Mouse (Mus musculus) left cerebral cortex, postnatal 10 days (tissue): Measurements from ENCODE around the gene Fbxo9. TPM values are rescaled to one million over a fixed set of nuclear protein-coding genes. Genes with fewer than 3 reads are reported as not detected.
"Not testable (repeated sequence)": the region's sequence is repeated elsewhere in the genome, so short reads cannot be mapped to it uniquely, and the experiment has no call there.

Experiments
- DNase-seq, 2 experiments: peaks; one replicate each; pipeline ENCODE4 v3.0.0; 2021 to 2022; ENCODE audit warnings: low spot score in 2 of 2, mixed read lengths in 1 of 2; ENCODE audit errors: extremely low spot score in 1 of 2
- intact Hi-C: fragments of 180-260 bp; cut with DNase I; formaldehyde crosslinking; loops from one replicate; pipeline ENCODE4 v1.15.1; 2025
- total RNA-seq, 2 experiments: library from RNA; stranded (reverse); gene quantifications; 2 replicates each; pipeline ENCODE4 v1.2.3; 2021

Fbxo9 gene
- total RNA-seq, 2 experiments from 2014 or later = 116 to 120 TPM

- no peak for DNase-seq
- intact Hi-C loops = no loop called here
Measured at GRCm38 (mm10) chr9:78084341-78084740, 24.5 kb downstream of the Fbxo9 start.

GRCm38 (mm10) chr9:78081835-78082234 lies 27.0 kb downstream of the Fbxo9 start:
- intact Hi-C loops = no loop called here

GRCm38 (mm10) chr9:78078240-78078639 lies 30.6 kb downstream of the Fbxo9 start:
- intact Hi-C loops = no loop called here
- no peak for DNase-seq

More at GRCm38 (mm10) chr9:78081835-78082234, 27.0 kb downstream of the Fbxo9 start:
- DNase-seq = no peak

DNA sequence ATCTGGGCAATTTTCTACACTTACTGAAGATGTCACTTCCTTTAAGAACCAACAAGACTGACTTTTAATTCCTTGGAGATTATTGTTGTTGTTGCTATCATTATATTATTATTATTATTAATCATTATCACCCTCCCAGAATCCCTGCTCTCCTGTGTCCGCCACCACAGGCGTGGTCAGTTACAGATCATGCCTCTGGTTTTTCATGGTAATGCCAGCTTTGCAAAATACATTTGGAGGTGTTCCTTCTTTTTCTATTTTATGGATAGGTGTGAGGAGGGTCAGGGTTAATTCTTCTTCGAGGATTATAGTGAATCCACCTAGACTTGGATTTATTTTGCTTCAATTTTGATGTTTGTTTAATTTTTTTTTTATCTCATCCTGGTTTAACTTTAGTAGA lies 33.6 kb downstream of the Fbxo9 start:
- DNase-seq = no peak
- intact Hi-C loops = no loop called here

GRCm38 (mm10) chr9:78073713-78074340 lies 35.0 kb downstream of the Fbxo9 start:
- DNase-seq = no peak
- intact Hi-C loops = no loop called here

DNA sequence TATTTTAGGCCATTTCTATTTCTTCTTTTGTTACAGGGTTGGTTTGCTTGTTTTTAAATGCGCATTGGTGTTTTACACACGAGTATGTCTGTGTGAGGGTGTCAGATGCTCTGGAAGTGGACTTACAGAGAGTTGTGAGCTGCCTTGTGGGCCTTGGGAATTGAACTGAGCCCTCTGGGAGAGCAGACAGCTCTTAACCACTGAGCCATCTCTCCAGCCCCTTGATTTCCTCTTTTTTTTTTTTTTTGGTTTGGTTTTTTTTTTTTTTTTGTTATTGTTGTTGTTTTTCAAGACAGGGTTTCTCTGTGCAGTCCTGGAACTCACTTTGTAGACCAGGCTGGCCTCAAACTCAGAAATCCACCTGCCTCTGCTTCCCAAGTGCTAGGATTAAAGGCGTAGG lies 35.6 kb downstream of the Fbxo9 start:
- DNase-seq, intact Hi-C loops: not testable (repeated sequence)

DNA sequence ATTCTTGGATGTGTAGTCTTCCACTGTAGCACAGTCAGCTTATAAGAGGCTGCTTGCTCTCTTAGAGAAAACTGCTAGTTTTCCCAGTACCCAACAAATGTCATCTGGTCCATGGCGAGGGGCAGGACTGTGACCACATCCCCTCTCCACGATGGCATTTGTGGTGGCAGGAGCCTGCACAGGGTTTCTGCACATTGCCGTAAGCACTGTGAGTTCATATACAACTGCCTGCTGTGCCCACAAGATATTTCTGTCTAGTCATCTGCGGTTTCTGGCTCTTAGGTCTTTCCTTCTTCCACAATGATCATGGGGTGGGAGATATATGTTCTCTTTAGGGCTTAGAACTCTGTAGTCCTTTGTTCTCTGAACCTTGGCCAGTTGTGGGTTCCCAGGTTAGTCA lies 37.2 kb downstream of the Fbxo9 start:
- DNase-seq = no peak
- intact Hi-C loops = no loop called here

DNA sequence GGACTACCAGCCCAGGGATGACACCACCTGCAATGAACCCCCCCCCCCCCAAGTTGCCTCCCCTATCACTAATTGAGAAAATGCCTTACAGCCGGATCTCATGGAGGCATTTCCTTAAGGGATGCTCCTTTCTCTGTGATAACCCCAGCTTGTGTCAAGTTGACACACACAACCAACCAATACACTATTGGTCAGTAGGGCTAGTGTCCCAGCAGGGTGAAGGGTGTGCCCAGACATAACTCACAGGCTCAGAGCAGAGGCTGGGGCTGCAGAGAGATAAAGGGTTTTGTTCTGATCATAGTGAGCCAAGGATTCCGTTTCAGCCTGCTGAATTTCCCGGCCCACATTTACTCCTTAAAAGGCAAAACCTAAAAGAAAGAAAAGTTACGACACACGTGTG lies 38.4 kb downstream of the Fbxo9 start:
- intact Hi-C loops = no loop called here
- no peak for DNase-seq

- no peak for DNase-seq
- intact Hi-C loops = no loop called here
Measured at GRCm38 (mm10) chr9:78064121-78064520, 44.7 kb downstream of the Fbxo9 start.

DNA sequence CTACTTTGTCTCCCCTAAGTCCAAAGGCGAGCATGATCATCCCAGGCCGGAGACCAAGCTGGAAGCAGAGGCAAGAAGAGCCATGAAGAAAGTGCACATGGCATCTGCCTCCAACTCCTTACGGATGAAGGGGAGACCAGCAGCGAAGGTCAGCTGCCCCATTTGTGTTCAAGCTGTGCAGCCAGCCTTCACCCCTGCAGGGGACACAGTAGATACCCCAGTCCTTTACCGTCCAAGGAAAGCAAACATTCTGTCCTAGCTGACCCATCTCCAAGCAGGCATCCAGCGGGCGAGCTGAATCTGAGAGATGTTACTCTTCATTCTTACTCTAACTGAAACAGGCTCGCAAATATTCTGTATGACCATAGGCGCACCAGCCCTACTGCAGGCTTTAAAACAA lies 46.5 kb downstream of the Fbxo9 start:
- no peak for DNase-seq
- intact Hi-C loops = no loop called here

DNA sequence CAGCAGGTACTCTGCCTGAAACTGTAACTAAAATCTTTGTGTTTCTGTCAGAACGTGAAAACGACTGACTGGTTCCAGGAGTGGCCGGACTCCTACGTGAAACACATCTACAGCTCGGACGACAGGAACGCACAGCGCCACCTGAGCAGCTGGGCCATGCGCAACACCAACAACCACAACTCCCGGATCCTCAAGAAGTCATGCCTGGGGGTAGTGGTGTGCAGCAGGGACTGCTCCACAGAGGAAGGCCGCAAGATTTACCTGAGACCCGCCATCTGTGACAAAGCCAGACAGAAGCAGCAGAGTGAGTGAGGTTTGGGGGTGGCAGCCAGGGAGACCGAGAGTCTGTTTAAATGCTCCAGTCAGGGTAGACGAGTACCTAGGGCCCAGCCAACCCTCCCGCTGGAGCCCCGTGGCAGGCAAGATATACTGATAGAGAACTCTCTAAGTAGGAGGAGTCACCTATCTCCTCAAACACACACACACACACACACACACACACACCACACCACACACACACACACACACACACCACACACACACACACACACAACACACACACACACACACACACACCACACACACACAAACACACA lies 49.2 kb downstream of the Fbxo9 start:
- DNase-seq = no peak
- intact Hi-C loops = no loop called here

GRCm38 (mm10) chr9:78054298-78054697 lies 54.6 kb downstream of the Fbxo9 start:
- no peak for DNase-seq
- intact Hi-C loops = no loop called here

- DNase-seq = no peak
- intact Hi-C loops = no loop called here
Measured at GRCm38 (mm10) chr9:78053821-78054220, 55.0 kb downstream of the Fbxo9 start.

- intact Hi-C loops = no loop called here
- no peak for DNase-seq
Measured at GRCm38 (mm10) chr9:78051677-78052076, 57.2 kb downstream of the Fbxo9 start, which contains the start of gene Gcm1. Gene Gcm1 (plus strand): TSS chr9:78051924.

DNA sequence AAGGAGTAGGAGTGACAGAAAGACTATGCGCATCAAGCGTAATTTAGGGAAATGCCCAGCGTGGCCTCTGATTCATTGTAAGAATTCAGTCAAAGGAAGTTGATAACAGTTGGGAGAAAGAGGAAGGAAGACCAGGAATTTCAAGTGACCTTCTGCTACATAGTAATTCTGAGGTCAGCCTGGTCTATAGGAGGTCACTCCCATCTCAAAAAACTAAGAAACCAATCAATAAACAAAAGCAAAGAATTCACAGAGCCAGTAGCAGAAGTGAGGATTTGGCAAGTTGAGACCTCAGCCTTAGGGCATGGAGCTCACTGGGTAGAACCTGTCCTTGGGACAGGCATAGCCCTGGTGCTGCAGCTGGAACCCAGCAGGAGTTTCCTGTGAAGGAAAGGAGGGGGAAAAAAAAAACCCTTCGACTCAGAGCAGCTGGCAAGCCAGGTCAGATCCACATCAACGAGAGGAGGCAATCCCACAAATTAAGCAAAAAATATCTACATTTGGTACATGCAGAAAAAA lies 58.4 kb downstream of the Fbxo9 start:
- intact Hi-C loops = no loop called here
- no peak for DNase-seq

- intact Hi-C loops = no loop called here
- DNase-seq = no peak
Measured at GRCm38 (mm10) chr9:78046755-78047154, 62.1 kb downstream of the Fbxo9 start.

- intact Hi-C loops = no loop called here
- no peak for DNase-seq
Measured at GRCm38 (mm10) chr9:78045171-78045570, 63.7 kb downstream of the Fbxo9 start.

GRCm38 (mm10) chr9:78038755-78039489 lies 69.9 kb downstream of the Fbxo9 start:
- DNase-seq = peak; percentile 77
- intact Hi-C loops = no loop called here

DNA sequence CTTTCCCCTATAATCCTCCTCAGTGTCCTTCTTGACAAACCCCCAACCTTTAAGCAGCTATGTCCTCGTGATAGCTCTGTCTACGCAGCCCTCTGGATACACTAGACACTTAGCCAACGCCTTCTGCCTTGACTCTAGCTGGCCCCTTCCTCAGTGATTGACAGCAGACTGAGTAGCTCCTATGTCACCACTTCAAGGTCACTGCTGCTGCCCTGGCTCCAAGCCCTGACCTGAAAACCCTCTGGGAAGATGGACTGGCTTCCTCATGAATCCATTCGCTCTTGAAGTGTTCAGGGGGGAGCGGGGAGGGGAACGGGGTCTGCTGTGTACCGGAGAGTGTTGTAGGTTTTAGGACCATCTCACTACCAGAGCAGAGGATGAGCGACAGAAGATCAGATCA lies 73.0 kb downstream of the Fbxo9 start:
- intact Hi-C loops = no loop called here

GRCm38 (mm10) chr9:78035296-78035695 lies 73.6 kb downstream of the Fbxo9 start:
- DNase-seq = no peak
- intact Hi-C loops = no loop called here

More for the DNA sequence above, 73.0 kb downstream of the Fbxo9 start:
- no peak for DNase-seq
